Mouse (Mus musculus): Measurements from ENCODE around the gene Tas2r134.

GRCm38 (mm10) chr2:51610305-51610704 is 17.0 kb upstream of the Tas2r134 start:
- no peak for TF ChIP-seq CTCF (conservative IDR thresholded peaks at IDR 0.05; ENCODE audit: insufficient read depth, insufficient read length, low read depth, low read length)
- no peak for TF ChIP-seq POLR2A (IDR thresholded peaks at IDR 0.05; ENCODE audit: low read depth, low read length)

All from kidney, adult 2 months (tissue).